Mouse (Mus musculus): ENCODE measurements around the gene Ube2h. TPM values are rescaled to one million over a fixed set of nuclear protein-coding genes. Genes with fewer than 3 reads are reported as not detected.

The Ube2h gene
- total RNA-seq (2015) (6.7 and 8.9 TPM in 2 replicates), total RNA-seq (2017) (5.6 and 7.5 TPM in 2 replicates)

- ATAC-seq (replicated peaks; ENCODE audit: poor library complexity), result peak; percentile 80
Measured at GRCm38 (mm10) chr6:30304399-30304917, at the start of gene Ube2h. Ube2h (minus strand) TSS chr6:30304539.

- ATAC-seq (replicated peaks; ENCODE audit: poor library complexity), result no peak
Measured at GRCm38 (mm10) chr6:30353661-30354060, 49.3 kb upstream of the Ube2h start.

- ATAC-seq (replicated peaks; ENCODE audit: poor library complexity), result no peak
Measured at GRCm38 (mm10) chr6:30352762-30353161, 48.4 kb upstream of the Ube2h start.

GRCm38 (mm10) chr6:30351290-30351689 lies 47.0 kb upstream of the Ube2h start:
- ATAC-seq (replicated peaks; ENCODE audit: poor library complexity), result no peak

GRCm38 (mm10) chr6:30347288-30347801 lies 43.0 kb upstream of the Ube2h start:
- 0 out of 2 replicates have a peak, but pooled peaks have one; percentile 26 for ATAC-seq (replicated peaks; ENCODE audit: poor library complexity)

GRCm38 (mm10) chr6:30346737-30347136 lies 42.4 kb upstream of the Ube2h start:
- peak; percentile 52; the same call in 1 of the 2 replicates for ATAC-seq (replicated peaks; ENCODE audit: poor library complexity)

- ATAC-seq (replicated peaks; ENCODE audit: poor library complexity), result no peak
Measured at GRCm38 (mm10) chr6:30344032-30344431, 39.7 kb upstream of the Ube2h start.

GRCm38 (mm10) chr6:30340231-30340873 lies 36.0 kb upstream of the Ube2h start:
- ATAC-seq (replicated peaks; ENCODE audit: poor library complexity), result no peak

- peak; percentile 95 for ATAC-seq (replicated peaks; ENCODE audit: poor library complexity)
Measured at GRCm38 (mm10) chr6:30336912-30337311, 32.6 kb upstream of the Ube2h start.

- ATAC-seq (replicated peaks; ENCODE audit: poor library complexity), result no peak
Measured at GRCm38 (mm10) chr6:30332262-30332661, 27.9 kb upstream of the Ube2h start.

- no peak for ATAC-seq (replicated peaks; ENCODE audit: poor library complexity)
Measured at GRCm38 (mm10) chr6:30330706-30331105, 26.4 kb upstream of the Ube2h start.

GRCm38 (mm10) chr6:30325932-30326501 lies 21.7 kb upstream of the Ube2h start:
- ATAC-seq (replicated peaks; ENCODE audit: poor library complexity), result peak; percentile 93

- ATAC-seq (replicated peaks; ENCODE audit: poor library complexity), result no peak
Measured at GRCm38 (mm10) chr6:30321002-30321401, 16.7 kb upstream of the Ube2h start.

GRCm38 (mm10) chr6:30319216-30319615 lies 14.9 kb upstream of the Ube2h start:
- ATAC-seq (replicated peaks; ENCODE audit: poor library complexity), result no peak

GRCm38 (mm10) chr6:30312006-30312405 lies 7.7 kb upstream of the Ube2h start:
- ATAC-seq (replicated peaks; ENCODE audit: poor library complexity), result no peak

- no peak for ATAC-seq (replicated peaks; ENCODE audit: poor library complexity)
Measured at GRCm38 (mm10) chr6:30308751-30309150, 4.4 kb upstream of the Ube2h start.

GRCm38 (mm10) chr6:30307691-30308090 lies 3.4 kb upstream of the Ube2h start:
- ATAC-seq (replicated peaks; ENCODE audit: poor library complexity), result peak; percentile 69

GRCm38 (mm10) chr6:30303771-30304398 lies 454 bp downstream of the Ube2h start:
- peak; percentile 4; the same call in 1 of the 2 replicates for ATAC-seq (replicated peaks; ENCODE audit: poor library complexity)

- no peak for ATAC-seq (replicated peaks; ENCODE audit: poor library complexity)
Measured at GRCm38 (mm10) chr6:30302781-30303631, 1.3 kb downstream of the Ube2h start.

- ATAC-seq (replicated peaks; ENCODE audit: poor library complexity), result no peak
Measured at GRCm38 (mm10) chr6:30302156-30302555, 2.2 kb downstream of the Ube2h start.

GRCm38 (mm10) chr6:30300901-30301300 lies 3.4 kb downstream of the Ube2h start:
- ATAC-seq (replicated peaks; ENCODE audit: poor library complexity), result no peak

Data from megakaryocyte progenitor cell, adult 5-6 weeks (primary cell).